Mouse (Mus musculus) lung, adult 2 months (tissue): ENCODE data around the gene Ift27. TPM values are rescaled to one million over a fixed set of nuclear protein-coding genes. Genes with fewer than 3 reads are reported as not detected.
A peak's percentile ranks its signal among the peaks of the same experiment; 100 is the strongest.

Experiments
- DNase-seq: peaks from one replicate; pipeline ENCODE4 v3.0.0; 2022
- H3K4me1 ChIP-seq: fragments of 200-500 bp; 2 replicates; pipeline ENCODE4 v1.6.1; 2011; ENCODE audit warnings: low read length; ENCODE audit not compliant: control insufficient read depth, insufficient read depth
- H3K4me3 ChIP-seq: fragments of 200-500 bp; replicated peaks from 2 replicates; pipeline ENCODE3; 2011; ENCODE audit warnings: low read depth, mild to moderate bottlenecking, control low read depth, low read length; ENCODE audit errors: extremely low read depth
- CTCF ChIP-seq: fragments of 200-500 bp; IDR thresholded peaks from 2 replicates; pipeline ENCODE4 v1.5.1; 2011; ENCODE audit warnings: mild to moderate bottlenecking, low read length, control low read depth; ENCODE audit not compliant: insufficient read depth
- POLR2A ChIP-seq: fragments of 200-500 bp; IDR thresholded peaks from 2 replicates; pipeline ENCODE4 v1.6.1; 2011; ENCODE audit warnings: low read depth, mild to moderate bottlenecking, control low read depth, low read length, borderline replicate concordance; ENCODE audit errors: extremely low read depth
- WGBS: fragments of 180-500 bp; shearing (Covaris S2); methylation state at CpG from one replicate; pipeline ENCODE4 v1.1.7; 2018; 5-methylcytosine and 5-hydroxymethylcytosine counted together
- polyA plus RNA-seq: library from polyadenylated mRNA; depleted of rRNA; stranded (reverse); fragments of >200 nt; gene quantifications from 2 replicates; pipeline ENCODE4 v1.2.3, GENCODE M21; 2012

Ift27 gene
- polyA plus RNA-seq, 1 experiment, result 42.1 TPM

DNA sequence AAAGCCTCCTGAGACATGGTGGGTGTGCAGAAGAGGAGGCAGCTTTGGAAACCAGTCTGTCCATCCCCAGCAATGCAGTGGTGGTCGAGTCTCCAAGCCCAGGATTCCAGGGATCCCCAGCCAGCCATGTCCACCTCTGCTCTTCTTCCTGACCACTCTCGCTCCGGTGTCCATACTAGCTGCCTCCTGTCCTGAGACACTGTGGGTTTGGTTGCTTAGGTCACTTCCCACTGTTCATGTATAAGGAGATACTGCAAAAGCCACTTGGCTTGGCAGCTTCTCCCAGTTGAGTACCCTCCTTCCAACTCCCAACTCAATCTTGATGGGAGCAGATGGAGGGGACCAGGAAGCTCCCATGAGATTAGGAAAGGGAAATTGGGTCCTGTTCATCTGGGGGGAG, 14.6 kb upstream of the Ift27 start:
- no peak overlapping the region for H3K4me3 ChIP-seq
- DNase-seq, result no peak
- WGBS, result 77% methylated on average over 3 of the region's 3 CpGs

DNA sequence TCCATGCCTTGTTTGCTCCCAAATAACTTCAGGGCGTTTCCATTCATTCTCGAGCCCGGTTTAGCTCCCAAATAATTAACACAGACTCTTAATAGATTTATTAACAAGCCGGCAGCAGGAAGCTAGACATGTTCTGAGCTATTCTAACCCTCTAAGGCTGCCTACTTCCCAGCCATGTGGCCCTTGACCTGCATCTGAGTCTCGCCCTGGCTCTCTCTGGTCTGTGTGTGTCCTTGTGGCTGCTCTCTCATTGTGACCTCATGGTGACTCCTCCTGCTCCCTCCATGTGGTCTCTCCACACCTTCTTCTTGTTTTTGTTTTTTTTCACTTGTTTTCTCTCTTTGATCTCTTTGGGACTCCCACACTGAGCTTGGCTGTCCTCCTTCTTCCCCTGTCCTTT, 13.0 kb upstream of the Ift27 start:
- TF ChIP-seq CTCF (no peak), POLR2A (no peak)
- Histone ChIP-seq H3K4me1 (no peaks in the 10 kb centered on the region), H3K4me3 (no peak overlapping the region)
- DNase-seq, result no peak
- 63% methylated on average over 5 of the region's 5 CpGs for WGBS

More for the DNA sequence above, 14.6 kb upstream of the Ift27 start:
- no peaks in the 10 kb centered on the region for H3K4me1 ChIP-seq
- TF ChIP-seq CTCF (no peak), POLR2A (no peak)

DNA sequence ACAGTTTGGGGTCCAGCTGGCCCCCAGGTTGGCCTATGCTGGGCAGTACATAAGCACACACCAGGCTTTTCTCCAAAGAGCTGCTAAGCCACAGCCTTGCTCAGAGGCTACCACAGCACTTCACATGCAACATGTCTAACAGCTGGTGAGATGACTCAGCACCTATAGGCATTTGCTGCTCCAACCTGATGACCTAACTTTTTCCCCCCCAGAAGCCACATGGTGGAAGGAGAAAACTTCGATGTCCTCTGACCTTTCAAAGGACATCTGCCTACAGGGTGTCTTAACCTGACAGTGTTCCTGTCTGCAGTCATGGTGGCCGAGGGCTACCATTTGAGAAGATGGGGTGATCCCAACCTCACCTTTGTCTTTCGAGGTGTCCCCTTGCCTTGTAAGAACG, 11.7 kb upstream of the Ift27 start:
- DNase-seq, result no peak
- no peaks in the 10 kb centered on the region for H3K4me1 ChIP-seq
- H3K4me3 ChIP-seq, result no peak overlapping the region
- 85% methylated on average over 4 of the region's 4 CpGs for WGBS
- TF ChIP-seq CTCF, result no peak
- no peak for TF ChIP-seq POLR2A

DNA sequence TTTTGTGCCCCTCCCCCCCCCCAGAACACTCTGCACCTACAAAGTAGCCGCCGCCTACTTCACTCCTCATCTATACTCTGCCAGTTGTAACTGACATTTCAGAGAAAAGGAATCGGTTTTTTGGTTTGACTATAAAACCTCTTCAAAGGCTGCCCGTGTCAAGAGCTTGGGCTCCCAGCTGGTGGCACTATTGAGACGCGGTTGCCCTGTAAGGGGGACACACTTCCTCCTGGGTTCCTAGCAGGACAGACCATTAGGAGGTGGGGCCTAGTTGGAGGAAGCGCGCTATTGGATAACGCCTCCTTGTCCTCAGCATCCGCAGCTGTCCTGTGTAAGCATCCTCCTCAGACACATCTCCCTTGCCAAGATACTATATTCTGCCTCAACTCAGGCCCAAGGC, 10.9 kb upstream of the Ift27 start:
- DNase-seq, result no peak
- Histone ChIP-seq H3K4me3 (no peak overlapping the region), H3K4me1 (no peaks in the 10 kb centered on the region)
- 2% methylated on average over 10 of the region's 10 CpGs for WGBS
- TF ChIP-seq POLR2A (no peak), CTCF (0 out of 2 replicates have a peak, but pooled peaks have one; percentile 17)

GRCm38 (mm10) chr15:78181701-78182405, 7.9 kb upstream of the Ift27 start:
- WGBS, result 25% methylated on average over 8 of the region's 8 CpGs
- no peak for TF ChIP-seq CTCF
- TF ChIP-seq POLR2A, result no peak
- DNase-seq, result no peak
- Histone ChIP-seq H3K4me3 (no peak overlapping the region), H3K4me1 (no peaks in the 10 kb centered on the region)

DNA sequence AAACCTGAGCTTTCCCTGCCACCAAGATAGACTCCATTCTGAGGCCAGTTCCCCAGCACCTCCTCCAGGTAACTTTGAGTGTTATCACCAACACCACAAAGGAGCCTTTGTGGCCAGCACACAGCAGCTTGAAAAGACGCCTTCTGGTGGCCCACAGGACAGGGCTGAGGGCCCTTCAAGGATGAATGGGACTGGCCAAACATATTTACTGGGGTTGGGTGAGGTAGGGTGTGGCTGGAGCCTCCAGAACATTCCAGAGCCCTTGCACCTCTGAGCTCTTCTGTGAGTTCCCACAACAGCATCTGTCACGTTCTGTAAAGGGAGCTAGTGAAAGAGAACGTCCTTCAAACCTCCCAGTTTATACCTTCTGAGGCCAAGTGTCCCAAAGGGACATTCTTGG, 5.9 kb upstream of the Ift27 start:
- no peak for DNase-seq
- no peaks in the 10 kb centered on the region; the same call in 1 of the 2 replicates for H3K4me1 ChIP-seq
- WGBS, result 36% methylated on average over 3 of the region's 3 CpGs
- TF ChIP-seq POLR2A (no peak), CTCF (no peak)
- H3K4me3 ChIP-seq, result no peak overlapping the region

DNA sequence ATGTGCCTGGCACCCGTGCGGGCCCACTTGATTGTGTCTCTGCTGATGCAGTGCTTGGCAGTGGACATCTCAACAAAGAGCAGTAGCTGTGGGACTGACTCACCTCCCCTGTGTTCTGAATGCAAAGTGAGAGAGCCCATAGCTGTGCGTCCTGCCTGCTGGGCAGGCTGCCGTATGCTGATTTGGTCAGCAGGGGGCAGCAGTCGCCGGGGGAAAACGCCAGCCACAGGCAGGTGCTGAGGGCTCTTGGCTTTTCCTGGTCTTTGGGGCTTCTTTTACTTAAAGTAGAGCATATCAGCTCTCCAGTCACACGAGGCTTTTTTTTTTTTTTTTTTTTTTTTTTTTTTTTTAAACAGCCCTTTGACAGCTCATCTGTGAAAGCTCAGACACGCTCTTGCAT, 4.5 kb upstream of the Ift27 start:
- 7% methylated on average over 9 of the region's 9 CpGs for WGBS
- no peak for TF ChIP-seq POLR2A
- TF ChIP-seq CTCF, result peak; percentile 86
- H3K4me1 ChIP-seq, result peaks cover under 1% of the 10 kb centered on the region; the same call in 1 of the 2 replicates
- DNase-seq, result peak; percentile 77
- no peak overlapping the region for H3K4me3 ChIP-seq

DNA sequence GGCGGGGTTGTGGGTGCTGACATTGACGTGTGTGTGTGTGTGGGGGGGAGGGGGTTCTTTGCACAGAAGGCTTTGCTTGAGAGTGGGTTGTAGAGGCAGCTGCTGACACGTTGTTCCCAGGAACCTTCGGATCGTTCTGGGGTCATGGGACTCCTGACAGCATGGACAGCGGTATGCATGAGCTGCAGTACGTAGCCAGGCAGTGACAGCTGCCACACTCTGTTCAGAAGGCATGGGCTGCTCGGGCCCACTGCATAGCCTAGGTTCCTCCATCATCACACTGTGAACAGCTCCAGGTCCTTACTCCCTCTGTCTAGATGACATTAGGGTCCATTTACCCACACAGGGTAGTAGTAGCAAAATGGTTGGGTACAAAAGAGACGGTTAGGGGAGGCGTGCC, 3.4 kb upstream of the Ift27 start:
- Histone ChIP-seq H3K4me3 (no peak overlapping the region), H3K4me1 (peaks cover 7% of the 10 kb centered on the region; the same call in 1 of the 2 replicates)
- DNase-seq, result no peak
- WGBS, result 48% methylated on average over 10 of the region's 10 CpGs
- TF ChIP-seq POLR2A (no peak), CTCF (no peak)

GRCm38 (mm10) chr15:78174887-78175245, 959 bp upstream of the Ift27 start:
- DNase-seq, result no peak
- TF ChIP-seq CTCF, result no peak
- no peak for TF ChIP-seq POLR2A
- 76% methylated on average over 6 of the region's 6 CpGs for WGBS
- Histone ChIP-seq H3K4me3 (no peak overlapping the region), H3K4me1 (peaks cover 7% of the 10 kb centered on the region; the same call in 1 of the 2 replicates)
